Mouse (Mus musculus): Measurements from ENCODE around the gene Tspan2.
A peak's percentile ranks its signal among the peaks of the same experiment; 100 is the strongest.

Gene Tspan2

GRCm38 (mm10) chr3:102763713-102764400 lies 29.5 kb downstream of the Tspan2 start:
- Histone ChIP-seq H3K36me3 (ENCODE audit: insufficient read depth, low read length) (no peaks in the 10 kb centered on the region), H3K4me1 (replicated peaks; ENCODE audit: low read depth, low read length) (no peaks in the 10 kb centered on the region), H3K9me3 (ENCODE audit: low read length) (no peaks in the 10 kb centered on the region), H3K27me3 (ENCODE audit: insufficient read depth, low read length) (no peaks in the 10 kb centered on the region), H3K4me3 (replicated peaks; ENCODE audit: low read length) (no peak overlapping the region)
- TF ChIP-seq CTCF (conservative IDR thresholded peaks at IDR 0.05; ENCODE audit: low read length) (no peak), POU5F1 (IDR thresholded peaks at IDR 0.05; ENCODE audit: borderline replicate concordance, low read length) (no peak), NANOG (IDR thresholded peaks at IDR 0.05; ENCODE audit: borderline replicate concordance, low read length) (no peak)

- no peak overlapping the region for H3K4me3 ChIP-seq (replicated peaks; ENCODE audit: low read length)
Measured at GRCm38 (mm10) chr3:102764850-102765249, 30.5 kb downstream of the Tspan2 start.

GRCm38 (mm10) chr3:102773018-102773417 lies 38.7 kb downstream of the Tspan2 start:
- TF ChIP-seq POU5F1 (IDR thresholded peaks at IDR 0.05; ENCODE audit: borderline replicate concordance, low read length) (no peak), CTCF (conservative IDR thresholded peaks at IDR 0.05; ENCODE audit: low read length) (no peak), NANOG (IDR thresholded peaks at IDR 0.05; ENCODE audit: borderline replicate concordance, low read length) (no peak)
- H3K4me1 ChIP-seq (replicated peaks; ENCODE audit: low read depth, low read length) = no peaks in the 10 kb centered on the region
- H3K9me3 ChIP-seq (ENCODE audit: low read length) = no peaks in the 10 kb centered on the region
- no peaks in the 10 kb centered on the region for H3K27me3 ChIP-seq (ENCODE audit: insufficient read depth, low read length)
- H3K36me3 ChIP-seq (ENCODE audit: insufficient read depth, low read length) = no peaks in the 10 kb centered on the region
- H3K4me3 ChIP-seq (replicated peaks; ENCODE audit: low read length) = no peak overlapping the region

More at GRCm38 (mm10) chr3:102764850-102765249, 30.5 kb downstream of the Tspan2 start:
- H3K9me3 ChIP-seq (ENCODE audit: low read length) = no peaks in the 10 kb centered on the region
- TF ChIP-seq NANOG (IDR thresholded peaks at IDR 0.05; ENCODE audit: borderline replicate concordance, low read length) (no peak), POU5F1 (IDR thresholded peaks at IDR 0.05; ENCODE audit: borderline replicate concordance, low read length) (no peak), CTCF (conservative IDR thresholded peaks at IDR 0.05; ENCODE audit: low read length) (no peak)
- H3K36me3 ChIP-seq (ENCODE audit: insufficient read depth, low read length) = no peaks in the 10 kb centered on the region
- H3K27me3 ChIP-seq (ENCODE audit: insufficient read depth, low read length) = no peaks in the 10 kb centered on the region
- no peaks in the 10 kb centered on the region for H3K4me1 ChIP-seq (replicated peaks; ENCODE audit: low read depth, low read length)

GRCm38 (mm10) chr3:102782618-102783017 lies 48.3 kb downstream of the Tspan2 start, which contains the start of gene Tshb:
Tshb (minus strand) TSS chr3:102782718.
- Histone ChIP-seq H3K27me3 (ENCODE audit: insufficient read depth, low read length) (no peaks in the 10 kb centered on the region), H3K9me3 (ENCODE audit: low read length) (no peaks in the 10 kb centered on the region), H3K4me1 (replicated peaks; ENCODE audit: low read depth, low read length) (no peaks in the 10 kb centered on the region), H3K4me3 (replicated peaks; ENCODE audit: low read length) (no peak within 1 kb of the TSS), H3K36me3 (ENCODE audit: insufficient read depth, low read length) (no peaks in the 10 kb centered on the region)
- TF ChIP-seq CTCF (conservative IDR thresholded peaks at IDR 0.05; ENCODE audit: low read length) (no peak), NANOG (IDR thresholded peaks at IDR 0.05; ENCODE audit: borderline replicate concordance, low read length) (no peak), POU5F1 (IDR thresholded peaks at IDR 0.05; ENCODE audit: borderline replicate concordance, low read length) (no peak)

GRCm38 (mm10) chr3:102787369-102787768 lies 53.0 kb downstream of the Tspan2 start:
- H3K4me3 ChIP-seq (replicated peaks; ENCODE audit: low read length) = no peak overlapping the region
- TF ChIP-seq NANOG (IDR thresholded peaks at IDR 0.05; ENCODE audit: borderline replicate concordance, low read length) (no peak), POU5F1 (IDR thresholded peaks at IDR 0.05; ENCODE audit: borderline replicate concordance, low read length) (no peak), CTCF (conservative IDR thresholded peaks at IDR 0.05; ENCODE audit: low read length) (no peak)
- H3K4me1 ChIP-seq (replicated peaks; ENCODE audit: low read depth, low read length) = no peaks in the 10 kb centered on the region
- H3K27me3 ChIP-seq (ENCODE audit: insufficient read depth, low read length) = no peaks in the 10 kb centered on the region
- no peaks in the 10 kb centered on the region for H3K36me3 ChIP-seq (ENCODE audit: insufficient read depth, low read length)
- no peaks in the 10 kb centered on the region for H3K9me3 ChIP-seq (ENCODE audit: low read length)

GRCm38 (mm10) chr3:102803937-102804336 lies 69.6 kb downstream of the Tspan2 start:
- H3K4me3 ChIP-seq (replicated peaks; ENCODE audit: low read length) = no peak overlapping the region
- TF ChIP-seq POU5F1 (IDR thresholded peaks at IDR 0.05; ENCODE audit: borderline replicate concordance, low read length) = no peak
- peak; percentile 35 for TF ChIP-seq CTCF (conservative IDR thresholded peaks at IDR 0.05; ENCODE audit: low read length)
- H3K36me3 ChIP-seq (ENCODE audit: insufficient read depth, low read length) = no peaks in the 10 kb centered on the region
- no peaks in the 10 kb centered on the region for H3K4me1 ChIP-seq (replicated peaks; ENCODE audit: low read depth, low read length)
- H3K27me3 ChIP-seq (ENCODE audit: insufficient read depth, low read length) = no peaks in the 10 kb centered on the region
- peaks cover 5% of the 10 kb centered on the region; the same call in 1 of the 2 replicates for H3K9me3 ChIP-seq (ENCODE audit: low read length)

- no peaks in the 10 kb centered on the region for H3K27me3 ChIP-seq (ENCODE audit: insufficient read depth, low read length)
- H3K4me3 ChIP-seq (replicated peaks; ENCODE audit: low read length) = no peak overlapping the region
- no peaks in the 10 kb centered on the region for H3K4me1 ChIP-seq (replicated peaks; ENCODE audit: low read depth, low read length)
- H3K9me3 ChIP-seq (ENCODE audit: low read length) = peaks cover 6% of the 10 kb centered on the region; the same call in 1 of the 2 replicates
- no peaks in the 10 kb centered on the region for H3K36me3 ChIP-seq (ENCODE audit: insufficient read depth, low read length)
- TF ChIP-seq NANOG (IDR thresholded peaks at IDR 0.05; ENCODE audit: borderline replicate concordance, low read length) (no peak), POU5F1 (IDR thresholded peaks at IDR 0.05; ENCODE audit: borderline replicate concordance, low read length) (no peak), CTCF (conservative IDR thresholded peaks at IDR 0.05; ENCODE audit: low read length) (peak; percentile 33)
Measured at GRCm38 (mm10) chr3:102842386-102842785, 108.1 kb downstream of the Tspan2 start.

GRCm38 (mm10) chr3:102848661-102849060 lies 114.3 kb downstream of the Tspan2 start:
- H3K36me3 ChIP-seq (ENCODE audit: insufficient read depth, low read length) = no peaks in the 10 kb centered on the region

More at GRCm38 (mm10) chr3:102848661-102849060, 114.3 kb downstream of the Tspan2 start:
- Histone ChIP-seq H3K4me1 (replicated peaks; ENCODE audit: low read depth, low read length) (peaks cover 11% of the 10 kb centered on the region), H3K9me3 (ENCODE audit: low read length) (peaks cover 6% of the 10 kb centered on the region; the same call in 1 of the 2 replicates), H3K4me3 (replicated peaks; ENCODE audit: low read length) (no peak overlapping the region), H3K27me3 (ENCODE audit: insufficient read depth, low read length) (no peaks in the 10 kb centered on the region)
- TF ChIP-seq POU5F1 (IDR thresholded peaks at IDR 0.05; ENCODE audit: borderline replicate concordance, low read length) = no peak
- TF ChIP-seq CTCF (conservative IDR thresholded peaks at IDR 0.05; ENCODE audit: low read length) = no peak
- TF ChIP-seq NANOG (IDR thresholded peaks at IDR 0.05; ENCODE audit: borderline replicate concordance, low read length) = no peak

Measured in E14TG2a.4 (cell line).